20 mouse cellular contexts compared by ENCODE assay signal in genomic region chr2:11034178-11034577, GRCm38 (mm10).
DNase-seq lines count a peak whose midpoint lies in the region; ATAC-seq lines count a peak whose summit lies in the region.
"Had no signal": no experiment of that assay in that cellular context is flagged by ENCODE, and none has a peak within 500 bp of the region (broad histone marks: within the 10 kb centered on the region; RNA-seq: fewer than 3 reads in every experiment).

No protein-coding gene starts in this region.

- H3K27me3 ChIP-seq in forebrain, embryonic 16.5 days (replicated peaks; ENCODE audit: control insufficient read depth, insufficient read depth, low read length), result no peaks in the 10 kb centered on the region
- peaks cover 4% of the 10 kb centered on the region; the same call in 1 of the 2 replicates for H3K27me3 ChIP-seq in midbrain, embryonic 13.5 days

- no peaks in the 10 kb centered on the region for H3K9me3 ChIP-seq in forebrain, embryonic 16.5 days (ENCODE audit: control insufficient read depth, low read length)
- no peaks in the 10 kb centered on the region for H3K9me3 ChIP-seq in midbrain, embryonic 13.5 days

- no peaks in the 10 kb centered on the region for H3K36me3 ChIP-seq in forebrain, embryonic 16.5 days (ENCODE audit: control insufficient read depth, insufficient read depth)
- no peaks in the 10 kb centered on the region for H3K36me3 ChIP-seq in midbrain, embryonic 13.5 days

- DNase-seq in embryo, embryonic 11 days, result peak; percentile 10
- DNase-seq in embryo, embryonic 9.5 days (ENCODE audit: extremely low spot score), result no peak
- DNase-seq in brain, adult 2 months (ENCODE audit: low read depth, low spot score), result peak; percentile 41
- DNase-seq in urinary bladder, postnatal 14 days (ENCODE audit: low spot score), result no peak
- DNase-seq in kidney, adult 8-10 months, result no peak
- DNase-seq: adrenal gland, postnatal 10 days; cerebellum, adult 2 months; kidney, adult 9 months; kidney, postnatal 25 days; left cerebral cortex, postnatal 4 days; liver had no signal

- H3K4me1 ChIP-seq in forebrain, embryonic 16.5 days (replicated peaks; ENCODE audit: control insufficient read depth, insufficient read depth, low read length), result no peaks in the 10 kb centered on the region
- H3K4me1 ChIP-seq in midbrain, embryonic 13.5 days (replicated peaks), result peaks cover 13% of the 10 kb centered on the region

- H3K4me2 ChIP-seq in forebrain, embryonic 16.5 days (ENCODE audit: low read length), result no peak overlapping the region
- H3K4me2 ChIP-seq in midbrain, embryonic 13.5 days (replicated peaks), result no peak overlapping the region

- ATAC-seq in forebrain, embryonic 16.5 days, result peak; percentile 73
- 0 out of 2 replicates have a peak, but pooled peaks have one; percentile 57 for ATAC-seq in midbrain, embryonic 13.5 days
- no peak for ATAC-seq in megakaryocyte progenitor cell, adult 5-6 weeks (replicated peaks; ENCODE audit: poor library complexity)
- ATAC-seq: activated CD4-positive, CD25-positive, alpha-beta regulatory T cell, adult 4 months; CD4-positive, CD25-positive, alpha-beta regulatory T cell, adult 4 months; lung, postnatal 0 days; Patski had no signal

- WGBS in forebrain, embryonic 16.5 days, result 9% methylated on average over 1 of the region's 1 CpGs
- 16% methylated on average over 1 of the region's 1 CpGs for WGBS in midbrain, embryonic 13.5 days

- H3K9ac ChIP-seq in forebrain, embryonic 16.5 days (replicated peaks; ENCODE audit: low read depth, low read length), result no peak overlapping the region
- H3K9ac ChIP-seq in midbrain, embryonic 13.5 days (replicated peaks), result no peak overlapping the region

- H3K4me3 ChIP-seq in forebrain, embryonic 16.5 days (replicated peaks; ENCODE audit: low read length), result no peak overlapping the region
- H3K4me3 ChIP-seq in midbrain, embryonic 13.5 days (replicated peaks), result no peak overlapping the region
- H3K4me3 ChIP-seq: myocyte had no signal

- H3K27ac ChIP-seq in forebrain, embryonic 16.5 days (ENCODE audit: low read length), result no peak overlapping the region
- no peak overlapping the region for H3K27ac ChIP-seq in midbrain, embryonic 13.5 days
- H3K27ac ChIP-seq: stomach, postnatal 0 days had no signal

Comparison
In these comparisons a context has a peak if more than half of its experiments do, and no peak if none do; other contexts are left out.
1. DNase-seq: peak in embryo, embryonic 11 days (single experiment) and brain, adult 2 months (single experiment); none in embryo, embryonic 9.5 days (single experiment), urinary bladder, postnatal 14 days (single experiment) and kidney, adult 8-10 months (0 of 2).